Mouse (Mus musculus) embryonic facial prominence, embryonic 13.5 days (tissue): ENCODE results near the gene Slc25a12. TPM values are rescaled to one million over a fixed set of nuclear protein-coding genes. Genes with fewer than 3 reads are reported as not detected.
A peak's percentile ranks its signal among the peaks of the same experiment; 100 is the strongest.

ENCODE experiments used
- ATAC-seq: fragments of 200-750 bp; cut with Nextera tagmentation; 2 replicates; pipeline ENCODE4 v1.8.0; 2017; ENCODE audit warnings: low read depth; ENCODE audit not compliant: insufficient number of reproducible peaks, insufficient read depth, low FRiP score, low TSS enrichment
- H3K27ac ChIP-seq: fragments of 300-500 bp; sonication (generic); 2 replicates; pipeline ENCODE4 v1.5.1; 2015; ENCODE audit warnings: moderate library complexity, mild to moderate bottlenecking, inconsistent platforms
- H3K27me3 ChIP-seq: fragments of 300-500 bp; sonication (generic); 2 replicates; pipeline ENCODE4 v1.6.1; 2015; ENCODE audit warnings: mild to moderate bottlenecking, inconsistent platforms
- H3K36me3 ChIP-seq: fragments of 300-500 bp; sonication (generic); 2 replicates; pipeline ENCODE4 v1.6.1; 2015; ENCODE audit warnings: mild to moderate bottlenecking, inconsistent platforms
- H3K4me1 ChIP-seq: fragments of 300-500 bp; sonication (generic); 2 replicates; pipeline ENCODE4 v1.6.1; 2015; ENCODE audit warnings: inconsistent platforms
- H3K4me2 ChIP-seq: fragments of 300-500 bp; sonication (generic); 2 replicates; pipeline ENCODE4 v1.6.1; 2015; ENCODE audit warnings: moderate library complexity, mild to moderate bottlenecking, inconsistent platforms
- H3K4me3 ChIP-seq: fragments of 300-500 bp; sonication (generic); 2 replicates; pipeline ENCODE4 v1.5.1; 2015; ENCODE audit warnings: mild to moderate bottlenecking, inconsistent platforms
- H3K9ac ChIP-seq: fragments of 300-500 bp; sonication (generic); 2 replicates; pipeline ENCODE4 v1.6.1; 2015; ENCODE audit warnings: mild to moderate bottlenecking, inconsistent platforms
- H3K9me3 ChIP-seq: fragments of 300-500 bp; sonication (generic); 2 replicates; pipeline ENCODE4 v1.6.1; 2016; ENCODE audit warnings: inconsistent platforms
- WGBS: fragments of 180-500 bp; shearing (Covaris S2); methylation state at CpG from one replicate; pipeline ENCODE4 v1.1.7; 2015; ENCODE audit warnings: mixed read lengths; 5-methylcytosine and 5-hydroxymethylcytosine counted together
- polyA plus RNA-seq: library from polyadenylated mRNA; unstranded; fragments of >200 nt; fragmentation: Nextera tagmentation; extraction: Ambion mirVana; gene quantifications from 2 replicates; pipeline ENCODE4 v1.2.1, GENCODE M21; 2015

Gene Slc25a12
- polyA plus RNA-seq, 1 experiment from 2014 or later = 36.0 TPM

DNA sequence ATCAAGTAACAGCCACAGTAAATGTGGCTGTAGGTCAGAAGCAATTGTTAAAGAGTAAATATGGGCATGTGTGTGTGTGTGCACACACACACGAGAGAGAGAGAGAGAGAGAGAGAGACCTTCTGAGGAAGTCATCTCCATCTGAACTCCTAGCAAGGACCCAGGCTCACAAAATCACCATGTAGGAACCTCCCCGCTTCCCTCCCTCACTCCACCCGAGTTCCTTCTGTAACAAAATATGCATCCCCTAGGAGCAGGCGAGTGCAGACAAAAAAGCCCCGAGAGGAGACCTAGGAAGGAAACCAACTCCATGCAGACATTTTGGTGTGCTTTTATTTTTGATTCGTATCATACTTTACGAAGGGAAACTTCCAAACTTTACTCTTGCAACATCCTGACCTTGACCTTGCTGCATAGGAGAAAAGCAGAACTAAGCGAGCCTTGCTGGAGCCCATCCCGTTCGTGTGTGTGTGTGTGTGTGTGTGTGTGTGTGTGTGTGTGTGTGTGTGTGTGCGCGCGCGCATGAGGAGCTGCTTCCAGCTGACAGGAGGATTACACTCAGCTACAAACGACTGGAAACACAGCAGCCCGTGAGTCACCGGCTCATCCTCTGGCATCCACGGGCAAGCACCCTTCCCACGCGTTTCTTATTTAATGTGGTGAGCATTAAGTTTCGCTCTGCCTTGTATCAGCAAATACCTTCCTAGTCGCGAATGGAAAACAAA lies 93.4 kb downstream of the Slc25a12 start:
- Histone ChIP-seq H3K27me3 (no peaks in the 10 kb centered on the region), H3K27ac (peak overlapping the region; percentile 72), H3K9me3 (no peaks in the 10 kb centered on the region), H3K36me3 (peaks cover 15% of the 10 kb centered on the region), H3K4me3 (peak overlapping the region; percentile 33), H3K4me1 (peaks cover 18% of the 10 kb centered on the region), H3K4me2 (peak overlapping the region; percentile 55), H3K9ac (peak overlapping the region; percentile 54)
- 0 out of 2 replicates have a peak, but pooled peaks have one; percentile 37 for ATAC-seq
- 22% methylated on average over 23 of the region's 23 CpGs for WGBS

GRCm38 (mm10) chr2:71270085-71270484 lies 97.5 kb downstream of the Slc25a12 start:
- H3K9me3 ChIP-seq = no peaks in the 10 kb centered on the region

DNA sequence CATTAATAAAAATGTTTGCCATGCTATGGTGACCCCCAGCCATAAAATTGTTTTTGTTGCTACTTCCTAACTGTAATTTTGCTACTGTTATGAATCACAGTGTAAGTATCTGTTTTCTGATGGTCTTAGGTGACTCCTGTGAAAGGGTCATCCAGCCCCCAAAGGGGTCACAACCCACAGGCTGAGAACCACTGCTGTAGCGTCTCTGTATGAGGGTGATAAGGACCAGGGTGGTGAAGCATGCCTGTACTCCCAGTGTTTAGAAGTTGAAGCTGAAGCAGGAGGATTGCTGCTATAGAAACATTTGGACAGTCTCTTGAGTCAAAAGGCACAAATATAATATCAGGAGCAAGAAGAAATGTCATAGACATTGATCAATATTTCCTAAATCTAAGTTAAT lies 98.2 kb downstream of the Slc25a12 start:
- peaks cover 46% of the 10 kb centered on the region for H3K36me3 ChIP-seq
- no peak overlapping the region for H3K4me3 ChIP-seq
- H3K9ac ChIP-seq = no peak overlapping the region
- H3K9me3 ChIP-seq = no peaks in the 10 kb centered on the region
- no peaks in the 10 kb centered on the region for H3K27me3 ChIP-seq
- no peak for ATAC-seq
- H3K27ac ChIP-seq = no peak overlapping the region
- 57% methylated on average over 1 of the region's 1 CpGs for WGBS
- no peak overlapping the region for H3K4me2 ChIP-seq
- peaks cover 9% of the 10 kb centered on the region for H3K4me1 ChIP-seq

More at GRCm38 (mm10) chr2:71270085-71270484, 97.5 kb downstream of the Slc25a12 start:
- Histone ChIP-seq H3K27me3 (no peaks in the 10 kb centered on the region), H3K4me2 (no peak overlapping the region), H3K27ac (no peak overlapping the region), H3K4me1 (peaks cover 15% of the 10 kb centered on the region), H3K4me3 (no peak overlapping the region), H3K36me3 (peaks cover 38% of the 10 kb centered on the region), H3K9ac (no peak overlapping the region)
- WGBS = 83% methylated on average over 4 of the region's 4 CpGs
- ATAC-seq = no peak

GRCm38 (mm10) chr2:71268691-71269090 lies 98.9 kb downstream of the Slc25a12 start:
- WGBS = 91% methylated on average over 8 of the region's 8 CpGs
- no peaks in the 10 kb centered on the region for H3K9me3 ChIP-seq
- no peaks in the 10 kb centered on the region for H3K27me3 ChIP-seq
- no peak overlapping the region for H3K9ac ChIP-seq
- H3K4me1 ChIP-seq = peaks cover 3% of the 10 kb centered on the region
- no peak overlapping the region for H3K4me2 ChIP-seq
- H3K36me3 ChIP-seq = peaks cover 50% of the 10 kb centered on the region
- no peak overlapping the region for H3K27ac ChIP-seq
- no peak overlapping the region for H3K4me3 ChIP-seq
- ATAC-seq = no peak

DNA sequence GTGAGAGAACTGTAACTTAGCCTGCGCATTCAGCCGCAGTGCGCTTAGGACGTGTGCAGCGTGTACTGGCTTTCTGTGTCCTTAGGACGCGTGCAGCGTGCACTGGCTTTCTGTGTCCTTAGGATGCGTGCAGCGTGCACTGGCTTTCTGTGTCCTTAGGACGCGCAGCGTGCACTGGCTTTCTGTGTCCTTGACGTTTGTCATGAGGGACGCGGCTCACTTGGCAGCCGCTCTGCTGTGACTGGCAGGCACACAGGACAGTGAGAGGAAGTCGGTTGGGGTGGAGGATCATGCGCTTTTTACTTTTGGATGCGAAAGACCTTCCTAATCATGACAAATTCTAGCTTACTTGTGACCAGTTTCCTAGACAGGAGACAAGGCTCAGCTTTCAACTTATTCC lies 103.0 kb downstream of the Slc25a12 start:
- H3K4me1 ChIP-seq = no peaks in the 10 kb centered on the region
- WGBS = 95% methylated on average over 20 of the region's 20 CpGs
- H3K9me3 ChIP-seq = no peaks in the 10 kb centered on the region
- H3K27me3 ChIP-seq = no peaks in the 10 kb centered on the region
- H3K9ac ChIP-seq = no peak overlapping the region
- ATAC-seq = no peak
- H3K36me3 ChIP-seq = peaks cover 82% of the 10 kb centered on the region
- no peak overlapping the region for H3K4me3 ChIP-seq
- H3K27ac ChIP-seq = no peak overlapping the region
- H3K4me2 ChIP-seq = no peak overlapping the region

DNA sequence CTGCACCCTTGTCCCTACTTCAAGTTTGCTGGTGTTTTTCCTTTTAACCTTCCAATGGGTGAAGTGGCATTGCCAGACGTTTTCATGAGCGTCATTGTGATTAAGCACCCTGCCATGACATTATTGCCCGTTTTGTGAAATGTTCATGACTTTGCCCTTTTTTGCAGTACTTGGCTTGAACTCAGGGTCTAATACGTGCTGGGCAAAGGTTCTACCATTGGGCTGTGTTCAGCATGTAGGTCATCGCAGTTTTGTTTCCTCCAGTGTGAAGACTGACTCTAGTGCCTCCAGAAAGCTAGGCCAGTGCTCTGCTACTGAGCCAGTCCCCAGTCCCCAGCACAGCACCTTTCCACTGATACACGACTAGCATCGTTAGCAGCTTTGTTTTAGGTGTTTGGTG lies 111.0 kb downstream of the Slc25a12 start:
- H3K9me3 ChIP-seq = no peaks in the 10 kb centered on the region
- H3K36me3 ChIP-seq = peaks cover 81% of the 10 kb centered on the region
- no peaks in the 10 kb centered on the region for H3K27me3 ChIP-seq
- H3K4me3 ChIP-seq = no peak overlapping the region
- no peak overlapping the region for H3K27ac ChIP-seq
- H3K4me2 ChIP-seq = no peak overlapping the region
- WGBS = 91% methylated on average over 7 of the region's 7 CpGs
- no peaks in the 10 kb centered on the region for H3K4me1 ChIP-seq
- H3K9ac ChIP-seq = no peak overlapping the region
- ATAC-seq = no peak

DNA sequence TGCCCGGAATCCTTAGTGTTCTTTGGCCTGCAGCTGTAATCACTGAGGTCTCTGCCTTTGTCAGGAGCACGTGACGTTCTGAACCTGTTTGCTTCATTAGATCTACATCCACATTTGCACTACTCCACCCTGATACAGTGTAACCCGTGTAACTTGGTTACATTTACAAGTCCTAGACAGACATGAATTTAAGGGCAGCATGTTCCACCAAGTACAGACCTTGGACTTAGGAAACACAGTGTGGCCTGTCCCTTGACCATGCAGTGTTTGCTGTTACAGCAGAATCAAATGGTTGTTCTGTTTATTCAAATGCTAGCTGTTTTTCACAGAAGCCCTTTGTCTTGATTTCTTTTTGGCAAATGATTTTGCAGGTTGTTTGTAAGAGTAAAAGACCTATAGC lies 112.7 kb downstream of the Slc25a12 start:
- 81% methylated on average over 4 of the region's 4 CpGs for WGBS
- H3K36me3 ChIP-seq = peaks cover 83% of the 10 kb centered on the region
- ATAC-seq = no peak

GRCm38 (mm10) chr2:71250841-71251240 lies 116.7 kb downstream of the Slc25a12 start:
- Histone ChIP-seq H3K36me3 (peaks cover 63% of the 10 kb centered on the region), H3K4me2 (no peak overlapping the region), H3K27ac (no peak overlapping the region), H3K9me3 (no peaks in the 10 kb centered on the region), H3K27me3 (no peaks in the 10 kb centered on the region), H3K9ac (no peak overlapping the region), H3K4me1 (no peaks in the 10 kb centered on the region), H3K4me3 (no peak overlapping the region)
- ATAC-seq = no peak
- 67% methylated on average over 5 of the region's 5 CpGs for WGBS

More for the DNA sequence above, 112.7 kb downstream of the Slc25a12 start:
- Histone ChIP-seq H3K4me1 (no peaks in the 10 kb centered on the region), H3K9ac (no peak overlapping the region), H3K9me3 (no peaks in the 10 kb centered on the region), H3K4me3 (no peak overlapping the region), H3K4me2 (no peak overlapping the region), H3K27ac (no peak overlapping the region), H3K27me3 (no peaks in the 10 kb centered on the region)

DNA sequence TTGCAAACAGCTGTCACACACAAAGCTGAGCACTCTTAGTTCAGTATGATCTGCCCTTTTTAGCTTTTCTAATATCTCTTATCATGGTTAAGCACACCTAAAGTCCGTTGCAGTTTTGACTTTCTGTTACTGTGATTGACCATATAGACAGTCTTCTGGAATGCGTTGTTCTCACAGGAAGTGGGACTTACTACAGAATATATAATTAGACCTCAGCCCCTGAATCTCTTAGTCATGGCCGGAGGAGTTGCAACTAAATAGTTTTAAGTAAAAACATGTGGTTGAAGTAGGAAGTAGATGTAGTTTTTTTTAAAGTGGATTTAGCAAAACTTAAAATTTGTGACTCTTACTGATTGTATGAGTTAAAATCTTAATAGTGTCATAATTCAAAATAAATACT lies 119.5 kb downstream of the Slc25a12 start:
- Histone ChIP-seq H3K36me3 (peaks cover 48% of the 10 kb centered on the region), H3K4me3 (no peak overlapping the region), H3K4me1 (no peaks in the 10 kb centered on the region), H3K27ac (no peak overlapping the region), H3K9me3 (no peaks in the 10 kb centered on the region), H3K4me2 (no peak overlapping the region), H3K9ac (no peak overlapping the region), H3K27me3 (no peaks in the 10 kb centered on the region)
- 26% methylated on average over 3 of the region's 3 CpGs for WGBS
- ATAC-seq = no peak

GRCm38 (mm10) chr2:71246096-71246495 lies 121.5 kb downstream of the Slc25a12 start:
- WGBS = 84% methylated on average over 5 of the region's 5 CpGs
- H3K4me3 ChIP-seq = no peak overlapping the region
- H3K27me3 ChIP-seq = no peaks in the 10 kb centered on the region
- H3K4me1 ChIP-seq = no peaks in the 10 kb centered on the region
- H3K9ac ChIP-seq = no peak overlapping the region
- ATAC-seq = no peak
- H3K36me3 ChIP-seq = peaks cover 36% of the 10 kb centered on the region
- no peak overlapping the region for H3K27ac ChIP-seq
- H3K9me3 ChIP-seq = no peaks in the 10 kb centered on the region
- no peak overlapping the region for H3K4me2 ChIP-seq

- H3K36me3 ChIP-seq = peaks cover 33% of the 10 kb centered on the region
- 83% methylated on average over 3 of the region's 3 CpGs for WGBS
- no peak overlapping the region for H3K4me2 ChIP-seq
Observed at GRCm38 (mm10) chr2:71245416-71245815, 122.1 kb downstream of the Slc25a12 start.

GRCm38 (mm10) chr2:71244807-71245206 lies 122.7 kb downstream of the Slc25a12 start:
- no peak overlapping the region for H3K9ac ChIP-seq
- H3K9me3 ChIP-seq = no peaks in the 10 kb centered on the region
- WGBS = 79% methylated on average over 7 of the region's 7 CpGs
- H3K36me3 ChIP-seq = peaks cover 33% of the 10 kb centered on the region
- no peaks in the 10 kb centered on the region for H3K27me3 ChIP-seq
- no peak overlapping the region for H3K4me2 ChIP-seq
- H3K4me3 ChIP-seq = no peak overlapping the region
- no peak overlapping the region for H3K27ac ChIP-seq
- ATAC-seq = no peak
- H3K4me1 ChIP-seq = no peaks in the 10 kb centered on the region

More at GRCm38 (mm10) chr2:71245416-71245815, 122.1 kb downstream of the Slc25a12 start:
- H3K9me3 ChIP-seq = no peaks in the 10 kb centered on the region
- no peak overlapping the region for H3K4me3 ChIP-seq
- no peak for ATAC-seq
- H3K9ac ChIP-seq = no peak overlapping the region
- no peaks in the 10 kb centered on the region for H3K4me1 ChIP-seq
- no peak overlapping the region for H3K27ac ChIP-seq
- H3K27me3 ChIP-seq = no peaks in the 10 kb centered on the region
